Mouse (Mus musculus) stomach, postnatal 0 days (tissue): ENCODE data around the gene Plk5. TPM values are rescaled to one million over a fixed set of nuclear protein-coding genes. Genes with fewer than 3 reads are reported as not detected.

Source experiments
- ATAC-seq: fragments of 200-750 bp; cut with Nextera tagmentation; 2 replicates; pipeline ENCODE4 v1.8.0; 2017; ENCODE audit not compliant: low FRiP score, low TSS enrichment
- DNase-seq: peaks from one replicate; pipeline ENCODE4 v3.0.0-alpha.2; 2016; ENCODE audit warnings: low spot score
- H3K27ac ChIP-seq: fragments of 300-500 bp; sonication (generic); replicated peaks from 2 replicates; pipeline ENCODE4 v1.5.1; 2014; ENCODE audit warnings: mild to moderate bottlenecking, control low read depth
- H3K27me3 ChIP-seq: fragments of 300-500 bp; sonication (generic); 2 replicates; pipeline ENCODE4 v1.6.1; 2014; ENCODE audit warnings: low read length; ENCODE audit not compliant: control insufficient read depth, insufficient read depth
- H3K36me3 ChIP-seq: fragments of 300-500 bp; sonication (generic); 2 replicates; pipeline ENCODE4 v1.6.1; 2014; ENCODE audit warnings: low read length, mixed read lengths; ENCODE audit not compliant: control insufficient read depth, insufficient read depth
- H3K4me1 ChIP-seq: fragments of 300-500 bp; sonication (generic); replicated peaks from 2 replicates; pipeline ENCODE4 v1.6.1; 2014; ENCODE audit warnings: antibody characterized with exemption; ENCODE audit not compliant: control insufficient read depth, insufficient read depth
- H3K4me2 ChIP-seq: fragments of 300-500 bp; sonication (generic); replicated peaks from 2 replicates; pipeline ENCODE4 v1.6.1; 2014; ENCODE audit warnings: low read depth, mild to moderate bottlenecking, control low read depth, moderate library complexity
- H3K4me3 ChIP-seq: fragments of 300-500 bp; sonication (generic); 2 replicates; pipeline ENCODE4 v1.5.1; 2014; ENCODE audit warnings: low read depth, low read length, control low read depth
- H3K9ac ChIP-seq: fragments of 300-500 bp; sonication (generic); 2 replicates; pipeline ENCODE4 v1.6.1; 2014; ENCODE audit warnings: mild to moderate bottlenecking, low read length, control low read depth, mixed read lengths
- H3K9me3 ChIP-seq: fragments of 300-500 bp; sonication (generic); 2 replicates; pipeline ENCODE4 v1.6.1; 2016; ENCODE audit warnings: low read length; ENCODE audit not compliant: control insufficient read depth
- CTCF ChIP-seq: IDR thresholded peaks from 2 replicates; pipeline ENCODE4 v1.5.1; 2016; ENCODE audit warnings: antibody characterized with exemption, low read depth, mild to moderate bottlenecking, moderate library complexity
- EP300 ChIP-seq: optimal IDR thresholded peaks from 2 replicates; pipeline ENCODE3; 2016; ENCODE audit warnings: antibody characterized with exemption
- WGBS: fragments of 180-500 bp; shearing (Covaris S2); extraction: QIAGEN DNeasy Blood & Tissue Kit; methylation state at CpG from one replicate; pipeline ENCODE4 v1.1.7; 2014; 5-methylcytosine and 5-hydroxymethylcytosine counted together
- polyA plus RNA-seq: library from polyadenylated mRNA; unstranded; fragments of >200 nt; fragmentation: Nextera tagmentation; extraction: Ambion mirVana; gene quantifications from 2 replicates; pipeline ENCODE4 v1.2.1, GENCODE M21; 2015

Plk5 gene
- polyA plus RNA-seq, 1 experiment from 2014 or later: 0.07 TPM

GRCm38 (mm10) chr10:80336263-80336662 lies 20.0 kb upstream of the Plk5 start:
- H3K36me3 ChIP-seq: no peaks in the 10 kb centered on the region
- no peak for DNase-seq
- ATAC-seq: no peak
- no peak overlapping the region for H3K4me3 ChIP-seq
- H3K27me3 ChIP-seq: peaks cover 2% of the 10 kb centered on the region; the same call in 1 of the 2 replicates
- WGBS: 83% methylated on average over 12 of the region's 12 CpGs
- no peak overlapping the region for H3K4me2 ChIP-seq
- no peak overlapping the region for H3K27ac ChIP-seq
- no peaks in the 10 kb centered on the region for H3K4me1 ChIP-seq
- H3K9ac ChIP-seq: no peak overlapping the region
- H3K9me3 ChIP-seq: no peaks in the 10 kb centered on the region
- TF ChIP-seq EP300: no peak
- TF ChIP-seq CTCF: no peak

GRCm38 (mm10) chr10:80339941-80340750 lies 16.1 kb upstream of the Plk5 start:
- ATAC-seq (peak; percentile 22; the same call in 1 of the 2 replicates), DNase-seq (peak; percentile 89)
- Histone ChIP-seq H3K4me1 (peaks cover 9% of the 10 kb centered on the region; the same call in 1 of the 2 replicates), H3K9me3 (no peaks in the 10 kb centered on the region), H3K27ac (no peak overlapping the region), H3K4me2 (no peak overlapping the region; the same call in 1 of the 2 replicates), H3K4me3 (no peak overlapping the region), H3K36me3 (no peaks in the 10 kb centered on the region), H3K27me3 (peaks cover 8% of the 10 kb centered on the region), H3K9ac (peak overlapping the region; percentile 27; the same call in 1 of the 2 replicates)
- TF ChIP-seq EP300: no peak
- TF ChIP-seq CTCF: peak; percentile 95
- WGBS: 19% methylated on average over 19 of the region's 19 CpGs

GRCm38 (mm10) chr10:80341026-80341425 lies 15.2 kb upstream of the Plk5 start:
- H3K4me1 ChIP-seq: peaks cover 11% of the 10 kb centered on the region; the same call in 1 of the 2 replicates
- H3K4me2 ChIP-seq: no peak overlapping the region

GRCm38 (mm10) chr10:80341491-80342304 lies 14.6 kb upstream of the Plk5 start:
- Histone ChIP-seq H3K9me3 (no peaks in the 10 kb centered on the region), H3K36me3 (no peaks in the 10 kb centered on the region), H3K9ac (no peak overlapping the region), H3K27me3 (peaks cover 8% of the 10 kb centered on the region), H3K4me3 (peak overlapping the region; percentile 17; the same call in 1 of the 2 replicates), H3K4me2 (peak overlapping the region; percentile 46), H3K4me1 (peaks cover 11% of the 10 kb centered on the region; the same call in 1 of the 2 replicates), H3K27ac (no peak overlapping the region)
- 13% methylated on average over 40 of the region's 47 CpGs for WGBS
- ATAC-seq (no peak), DNase-seq (no peak)
- TF ChIP-seq CTCF: no peak
- TF ChIP-seq EP300: no peak

More at GRCm38 (mm10) chr10:80341026-80341425, 15.2 kb upstream of the Plk5 start:
- H3K27me3 ChIP-seq: peaks cover 8% of the 10 kb centered on the region
- no peak for DNase-seq
- no peak overlapping the region for H3K27ac ChIP-seq
- no peaks in the 10 kb centered on the region for H3K36me3 ChIP-seq
- TF ChIP-seq CTCF: no peak
- TF ChIP-seq EP300: no peak
- H3K9me3 ChIP-seq: no peaks in the 10 kb centered on the region
- ATAC-seq: no peak
- H3K4me3 ChIP-seq: no peak overlapping the region
- 44% methylated on average over 21 of the region's 21 CpGs for WGBS
- no peak overlapping the region for H3K9ac ChIP-seq

GRCm38 (mm10) chr10:80342305-80342748 lies 13.9 kb upstream of the Plk5 start:
- 11% methylated on average over 26 of the region's 26 CpGs for WGBS
- peaks cover 8% of the 10 kb centered on the region for H3K27me3 ChIP-seq
- no peaks in the 10 kb centered on the region for H3K36me3 ChIP-seq
- peak overlapping the region; percentile 17 for H3K4me3 ChIP-seq
- TF ChIP-seq EP300 (no peak), CTCF (no peak)
- H3K4me1 ChIP-seq: peaks cover 11% of the 10 kb centered on the region; the same call in 1 of the 2 replicates
- H3K4me2 ChIP-seq: peak overlapping the region; percentile 46
- ATAC-seq (no peak), DNase-seq (no peak)
- no peak overlapping the region for H3K27ac ChIP-seq
- H3K9ac ChIP-seq: no peak overlapping the region
- H3K9me3 ChIP-seq: no peaks in the 10 kb centered on the region
